Mouse (Mus musculus): ENCODE measurements around the gene Filip1.

Filip1 gene

GRCm38 (mm10) chr9:79898815-79899214 is 113.8 kb downstream of the Filip1 start:
- DNase-seq (ENCODE audit: low spot score) = no peak

- no peak for DNase-seq (ENCODE audit: low spot score)
Observed at GRCm38 (mm10) chr9:79894665-79895064, 118.0 kb downstream of the Filip1 start.

DNA sequence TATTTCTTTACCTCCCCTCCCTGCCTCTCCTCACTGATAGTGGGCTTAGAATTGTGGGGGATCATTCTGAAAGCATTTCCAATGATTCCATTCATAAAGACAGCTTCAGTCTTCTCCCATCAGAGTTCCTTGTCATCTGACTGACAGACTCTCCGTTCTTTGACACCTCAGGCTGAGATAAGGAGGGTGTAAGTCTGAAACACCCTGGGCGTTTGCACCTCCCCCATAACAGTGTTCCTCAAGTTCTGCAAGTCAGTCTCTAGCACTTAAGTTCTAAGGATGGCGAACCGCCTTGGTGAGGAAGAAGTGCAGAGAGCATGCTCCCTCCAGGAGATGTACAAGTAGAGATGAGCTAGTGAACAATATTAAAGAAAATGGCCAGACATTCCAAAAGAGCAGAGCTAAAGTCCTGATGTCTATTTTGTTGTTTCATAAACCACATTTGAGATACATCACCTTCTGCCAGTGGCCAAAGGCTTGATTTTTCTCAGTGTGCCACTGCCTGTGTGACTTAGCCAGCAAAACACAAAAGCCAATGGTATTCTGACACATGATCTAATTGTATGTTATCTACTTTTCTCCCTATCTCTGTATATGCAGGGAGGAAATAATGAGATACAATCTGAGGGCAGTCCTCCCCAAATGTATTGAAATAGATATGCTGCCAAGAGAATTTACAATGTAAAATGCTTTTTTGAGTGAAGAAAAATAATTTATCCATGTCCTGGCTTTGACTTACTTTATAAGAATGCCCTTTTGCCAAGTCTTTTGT is 118.6 kb downstream of the Filip1 start:
- no peak for DNase-seq (ENCODE audit: low spot score)

DNA sequence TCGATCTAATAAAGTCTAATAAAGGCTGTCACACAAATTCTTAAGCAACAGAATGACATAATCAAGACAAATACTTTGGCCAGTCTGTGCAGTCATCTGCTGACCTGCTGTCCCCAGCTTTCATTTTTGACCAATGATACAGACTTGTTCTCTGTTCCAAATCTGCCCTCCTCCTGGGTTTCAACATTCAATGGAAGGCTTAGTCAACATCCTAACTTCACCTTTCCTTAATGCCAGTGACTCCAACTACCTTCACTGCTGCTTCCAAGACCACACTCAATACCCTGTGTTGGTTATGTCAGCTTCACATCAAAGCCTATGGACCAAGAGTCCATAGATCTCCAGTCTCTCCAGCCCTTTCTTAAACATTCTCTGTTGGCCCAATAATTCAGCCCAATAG is 120.5 kb downstream of the Filip1 start:
- DNase-seq (ENCODE audit: low spot score) = no peak

DNA sequence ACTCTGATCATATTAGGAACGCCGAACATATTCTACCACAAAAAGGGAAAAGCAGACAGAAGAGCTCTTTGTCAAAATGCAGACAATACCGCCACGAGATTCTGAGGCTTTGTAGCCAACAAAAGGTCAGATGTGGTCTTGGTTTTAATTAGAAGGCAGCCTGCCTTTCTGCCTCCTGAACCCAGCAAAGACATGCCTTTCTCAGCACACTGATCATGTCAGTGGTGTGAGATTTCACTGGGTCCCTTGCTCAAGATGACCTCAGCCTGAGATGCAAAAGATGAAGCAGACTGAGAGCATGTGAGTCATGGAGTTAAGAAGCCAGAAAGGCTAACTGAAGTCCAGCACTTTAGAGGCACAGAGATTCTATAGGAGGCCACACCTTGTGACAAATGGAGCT is 122.2 kb downstream of the Filip1 start:
- no peak for DNase-seq (ENCODE audit: low spot score)

DNA sequence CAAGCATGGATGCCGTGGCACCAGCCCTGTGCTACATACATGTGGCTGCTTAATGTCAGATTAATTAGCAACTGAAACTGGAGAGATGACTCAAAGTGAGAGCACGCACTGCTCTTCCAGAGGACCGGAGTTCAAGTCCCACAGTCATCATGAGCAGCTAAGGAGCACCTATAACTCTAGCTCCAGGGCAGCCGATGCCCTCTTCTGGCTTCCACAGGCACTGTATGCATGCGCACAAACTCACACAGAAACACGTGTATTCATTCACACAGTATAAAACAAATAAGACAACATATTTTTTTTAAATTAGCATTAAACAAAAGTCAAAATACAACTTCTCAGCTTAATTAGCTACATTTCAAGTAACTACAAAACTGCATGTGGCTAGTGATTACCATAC is 123.5 kb downstream of the Filip1 start:
- no peak for DNase-seq (ENCODE audit: low spot score)

GRCm38 (mm10) chr9:79885244-79886210 is 127.1 kb downstream of the Filip1 start:
- DNase-seq (ENCODE audit: low spot score) = no peak

- DNase-seq (ENCODE audit: low spot score) = no peak
Observed at GRCm38 (mm10) chr9:79883139-79883538, 129.5 kb downstream of the Filip1 start.

GRCm38 (mm10) chr9:79880031-79880430 is 132.6 kb downstream of the Filip1 start:
- no peak for DNase-seq (ENCODE audit: low spot score)

DNA sequence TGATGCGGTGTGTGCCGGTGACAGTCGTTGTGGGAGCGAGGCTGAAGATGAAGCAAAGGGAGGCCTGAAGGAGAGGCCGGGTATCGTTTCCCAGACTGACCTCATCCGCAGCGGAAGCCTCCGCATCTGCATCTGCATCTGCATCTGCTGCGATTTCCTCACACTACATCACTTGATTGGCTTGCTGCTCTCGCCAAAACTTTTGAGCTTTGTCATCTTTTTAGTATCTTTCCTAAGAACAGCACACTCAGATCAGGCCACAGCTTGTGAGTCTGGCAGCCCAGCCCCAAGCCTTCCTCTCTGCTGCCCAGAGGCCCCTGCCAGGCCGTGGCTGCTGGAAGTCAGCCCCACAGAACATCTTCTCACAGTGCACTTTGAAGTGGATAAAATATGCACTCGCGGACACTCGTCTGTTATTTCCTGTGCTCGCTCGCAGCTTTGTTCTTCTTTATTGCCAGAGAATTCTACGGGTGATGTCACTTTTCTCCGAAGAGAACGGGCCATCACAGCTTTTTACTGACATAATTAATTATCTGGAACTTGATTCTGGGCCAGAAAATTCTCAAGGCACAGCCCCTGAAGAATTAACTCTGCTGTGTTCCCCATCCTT is 137.0 kb downstream of the Filip1 start:
- DNase-seq (ENCODE audit: low spot score) = no peak

- no peak for DNase-seq (ENCODE audit: low spot score)
Observed at GRCm38 (mm10) chr9:79872598-79872997, 140.1 kb downstream of the Filip1 start.

DNA sequence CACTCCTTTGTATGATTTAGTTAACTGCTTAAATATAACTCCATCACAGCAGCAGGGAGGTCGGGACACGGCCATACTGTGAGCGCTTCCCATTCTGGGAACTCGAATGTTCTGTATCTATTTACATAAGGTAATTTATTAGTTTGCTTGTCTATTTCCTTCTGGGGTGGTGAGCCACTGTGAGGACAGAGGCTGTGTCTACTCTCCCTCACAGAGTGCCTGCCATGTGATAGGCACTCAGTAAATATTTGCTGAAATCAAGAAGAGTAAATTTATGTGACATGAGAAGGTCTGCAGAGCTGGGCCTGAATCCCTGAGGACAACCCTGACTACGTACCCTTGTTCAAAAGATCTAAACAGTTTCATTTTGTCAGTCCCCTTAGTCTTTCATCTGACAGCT is 143.1 kb downstream of the Filip1 start:
- no peak for DNase-seq (ENCODE audit: low spot score)

GRCm38 (mm10) chr9:79865998-79866397 is 146.7 kb downstream of the Filip1 start:
- no peak for DNase-seq (ENCODE audit: low spot score)

- no peak for DNase-seq (ENCODE audit: low spot score)
Observed at GRCm38 (mm10) chr9:79862544-79862943, 150.1 kb downstream of the Filip1 start.

DNA sequence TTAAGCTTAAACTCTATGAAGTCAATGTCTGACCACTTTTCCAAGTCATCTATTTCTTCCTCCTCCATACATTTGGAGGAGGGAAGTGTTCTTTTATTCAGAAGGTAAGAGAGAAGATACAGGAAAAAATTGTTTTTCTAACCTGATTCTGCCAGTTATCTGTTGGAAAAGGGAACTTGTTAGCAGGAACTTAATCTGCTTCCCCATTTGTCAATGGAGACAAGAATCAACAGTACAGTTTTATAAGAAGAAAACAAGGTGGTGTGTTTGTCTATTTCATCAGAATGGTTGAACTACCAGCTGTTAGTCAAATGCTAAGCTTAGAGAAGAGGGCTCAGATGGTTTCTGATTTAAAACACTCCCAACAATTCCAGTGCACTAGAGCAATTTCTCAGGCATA is 165.6 kb downstream of the Filip1 start:
- DNase-seq (ENCODE audit: low spot score) = no peak

GRCm38 (mm10) chr9:79842615-79843014 is 170.0 kb downstream of the Filip1 start:
- no peak for DNase-seq (ENCODE audit: low spot score)

DNA sequence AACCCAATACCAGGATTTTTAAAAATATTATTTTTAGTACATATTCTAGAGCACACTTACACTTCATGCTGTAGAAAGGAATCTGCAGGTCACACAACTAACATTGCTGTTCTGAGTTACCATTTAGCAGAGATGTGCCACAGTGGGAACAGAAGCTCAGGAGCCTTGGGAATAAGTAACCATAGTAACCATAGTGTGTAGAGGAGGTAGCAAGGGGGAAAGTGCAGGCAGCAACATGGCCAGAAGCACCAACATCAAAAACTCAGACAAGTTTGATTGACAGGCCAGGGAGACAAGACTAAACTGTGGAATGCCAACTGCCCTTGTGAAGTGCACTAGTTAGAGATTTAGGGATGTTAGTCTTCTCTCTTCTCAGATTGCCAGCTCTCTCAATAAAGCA is 170.6 kb downstream of the Filip1 start:
- DNase-seq (ENCODE audit: low spot score) = no peak

DNA sequence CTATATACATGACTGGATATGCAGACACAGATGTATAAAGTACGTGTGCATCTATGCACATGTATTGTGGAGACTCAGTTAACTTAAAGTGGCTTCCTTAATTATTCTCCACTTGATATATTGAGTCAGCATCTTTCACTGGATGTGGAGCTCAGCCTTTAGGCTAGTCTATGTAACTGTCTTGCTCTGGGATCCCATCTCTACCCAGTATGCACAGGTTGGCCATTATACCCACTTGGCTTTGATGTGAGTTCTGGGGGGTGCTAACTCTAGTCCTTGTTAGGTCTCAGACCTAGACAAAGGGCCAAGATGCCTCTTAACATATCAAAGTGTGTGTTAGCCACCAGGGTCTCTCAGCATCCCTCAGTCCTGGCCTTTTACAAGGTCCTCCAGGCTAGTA is 181.4 kb downstream of the Filip1 start:
- no peak for DNase-seq (ENCODE audit: low spot score)

DNA sequence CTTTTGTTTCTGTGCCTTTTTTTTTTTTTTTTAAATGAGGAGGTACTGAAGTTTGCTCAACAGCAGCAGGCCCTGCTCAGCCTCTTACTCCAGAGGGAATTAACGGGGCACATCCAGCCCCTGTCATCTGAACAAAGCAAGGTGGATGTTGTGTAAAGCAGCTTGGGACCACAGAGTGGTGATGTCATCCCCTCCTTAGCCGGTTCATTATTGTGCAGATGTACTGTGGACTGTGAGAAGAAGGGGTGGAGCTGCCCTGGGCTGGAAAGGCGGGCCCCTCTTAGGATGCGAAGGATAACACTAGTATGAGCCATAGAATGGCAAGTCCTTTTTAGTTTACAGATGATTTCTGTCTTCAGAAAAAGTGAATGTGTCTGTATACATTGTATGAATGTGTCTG is 181.8 kb downstream of the Filip1 start:
- no peak for DNase-seq (ENCODE audit: low spot score)

DNA sequence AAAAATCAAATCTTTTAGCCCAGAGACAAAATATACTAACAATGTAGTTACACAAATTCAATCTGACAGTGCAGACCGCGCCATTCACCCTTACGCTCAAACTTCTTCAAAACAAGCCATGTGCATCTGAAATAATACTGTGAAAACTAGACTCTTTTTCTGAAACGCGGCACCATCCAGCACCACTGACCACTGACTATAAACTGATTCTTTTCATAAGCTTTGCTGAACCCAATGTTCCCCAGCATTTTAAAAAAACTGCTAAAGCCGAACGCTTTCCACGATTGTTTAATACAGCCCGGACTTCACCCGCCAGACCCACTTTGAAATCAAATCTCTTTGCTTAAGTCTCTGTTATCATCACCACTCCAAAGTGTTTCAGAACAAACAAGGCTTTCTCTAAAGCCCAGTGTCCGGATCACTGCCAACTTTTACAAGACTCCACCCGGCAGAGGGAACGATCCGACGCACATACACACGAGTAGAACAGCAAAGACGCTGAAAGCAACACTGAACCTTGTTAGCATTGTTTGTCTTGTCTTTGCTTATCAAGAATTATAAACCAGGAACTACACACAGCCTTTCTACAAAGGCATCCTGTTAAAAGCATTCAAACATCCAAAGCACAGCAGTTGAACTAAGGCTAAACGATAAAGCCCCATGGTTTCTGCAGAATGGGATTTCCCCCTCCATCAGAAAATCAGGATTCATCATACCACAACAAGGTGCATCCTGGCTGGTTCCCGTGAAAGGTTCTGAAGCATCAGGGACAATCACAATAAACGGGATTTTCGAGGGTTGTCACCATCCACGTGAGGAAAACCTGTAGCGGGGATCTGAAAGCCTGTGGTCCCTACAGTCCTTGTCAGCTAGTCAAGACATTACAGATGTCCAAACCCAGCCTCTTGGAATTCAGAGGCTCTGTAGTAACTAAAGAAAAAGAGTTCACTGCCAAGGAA is 182.5 kb downstream of the Filip1 start:
- DNase-seq (ENCODE audit: low spot score) = no peak

GRCm38 (mm10) chr9:79827072-79827471 is 185.6 kb downstream of the Filip1 start:
- no peak for DNase-seq (ENCODE audit: low spot score)

GRCm38 (mm10) chr9:79825526-79825925 is 187.1 kb downstream of the Filip1 start:
- no peak for DNase-seq (ENCODE audit: low spot score)

Data from layer of hippocampus, adult 9-10 months (tissue).